Mouse (Mus musculus) lung, adult 2 months (tissue): ENCODE results near the gene Oprl1.

Source experiments
- CTCF ChIP-seq: fragments of 200-500 bp; IDR thresholded peaks from 2 replicates; pipeline ENCODE4 v1.5.1; 2011; ENCODE audit warnings: mild to moderate bottlenecking, low read length, control low read depth; ENCODE audit not compliant: insufficient read depth
- POLR2A ChIP-seq: fragments of 200-500 bp; IDR thresholded peaks from 2 replicates; pipeline ENCODE4 v1.6.1; 2011; ENCODE audit warnings: low read depth, mild to moderate bottlenecking, control low read depth, low read length, borderline replicate concordance; ENCODE audit errors: extremely low read depth

DNA sequence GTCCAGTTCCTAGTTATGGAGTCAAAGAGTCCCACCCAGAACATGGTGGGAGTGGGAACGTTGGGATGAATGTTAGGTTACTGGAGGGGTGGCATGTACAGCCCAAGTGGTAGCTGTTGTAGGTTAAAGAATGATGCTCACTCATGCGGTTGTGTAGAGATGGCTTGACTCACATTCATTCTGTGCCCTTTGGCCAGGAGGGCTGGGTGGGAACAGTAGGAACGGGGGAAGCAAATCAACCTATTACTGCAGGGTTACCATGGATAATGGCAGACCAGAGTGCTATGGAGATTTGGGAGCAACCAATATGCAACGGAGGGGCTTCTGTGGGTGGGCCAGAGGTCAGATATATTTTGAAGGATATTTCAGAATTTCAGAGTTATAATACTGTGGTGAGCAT lies 39.9 kb upstream of the Oprl1 start:
- TF ChIP-seq CTCF: no peak
- TF ChIP-seq POLR2A: no peak
